Mouse (Mus musculus) stomach, postnatal 0 days (tissue): ENCODE results near the gene Vcl.

Source experiments
- CTCF ChIP-seq: IDR thresholded peaks from 2 replicates; pipeline ENCODE4 v1.5.1; 2016; ENCODE audit warnings: antibody characterized with exemption, low read depth, mild to moderate bottlenecking, moderate library complexity
- EP300 ChIP-seq: optimal IDR thresholded peaks from 2 replicates; pipeline ENCODE3; 2016; ENCODE audit warnings: antibody characterized with exemption

- TF ChIP-seq EP300 (peak; percentile 44), CTCF (no peak)
These were observed at the start of gene Vcl for GRCm38 (mm10) chr14:20928848-20929745.
